Mouse (Mus musculus): Measurements from ENCODE around the gene Slc38a11.

The Slc38a11 gene

DNA sequence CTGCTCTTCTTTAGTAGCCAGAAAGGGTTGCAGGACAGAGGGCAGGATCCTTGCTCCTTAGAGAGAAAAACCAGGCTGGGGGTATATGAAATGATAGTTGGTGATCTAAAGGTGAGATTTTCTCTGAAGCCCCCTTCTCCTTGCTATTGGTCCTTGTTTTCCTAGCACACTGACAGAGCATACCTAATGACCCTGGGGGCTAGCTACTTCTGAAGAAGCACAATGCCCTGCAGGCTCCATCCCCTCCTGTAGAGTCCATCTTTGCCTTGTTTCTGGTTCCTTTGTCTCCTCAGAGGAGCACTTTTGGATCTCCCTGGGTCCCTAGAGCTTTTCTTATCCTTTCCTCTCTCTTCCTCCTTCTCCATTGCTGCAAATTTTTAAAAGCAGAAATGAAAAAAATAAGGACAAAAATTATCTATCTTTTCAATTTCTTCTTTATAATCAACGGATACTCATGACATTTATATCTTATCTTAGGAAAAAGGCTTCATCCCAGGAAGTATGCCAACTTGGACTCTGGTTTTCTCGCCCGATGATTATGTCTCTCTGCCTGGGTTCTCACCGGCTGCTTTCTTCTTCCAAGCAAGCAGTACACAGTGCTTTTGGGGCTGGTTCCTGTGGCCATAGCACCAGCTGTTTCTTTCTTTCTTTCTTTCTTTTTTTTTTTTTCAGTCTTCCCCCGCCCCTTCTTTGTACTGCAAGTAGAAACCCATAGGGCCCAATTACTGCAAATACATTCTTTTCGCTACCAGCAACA lies 41.7 kb downstream of the Slc38a11 start:
- DNase-seq: no peak

DNA sequence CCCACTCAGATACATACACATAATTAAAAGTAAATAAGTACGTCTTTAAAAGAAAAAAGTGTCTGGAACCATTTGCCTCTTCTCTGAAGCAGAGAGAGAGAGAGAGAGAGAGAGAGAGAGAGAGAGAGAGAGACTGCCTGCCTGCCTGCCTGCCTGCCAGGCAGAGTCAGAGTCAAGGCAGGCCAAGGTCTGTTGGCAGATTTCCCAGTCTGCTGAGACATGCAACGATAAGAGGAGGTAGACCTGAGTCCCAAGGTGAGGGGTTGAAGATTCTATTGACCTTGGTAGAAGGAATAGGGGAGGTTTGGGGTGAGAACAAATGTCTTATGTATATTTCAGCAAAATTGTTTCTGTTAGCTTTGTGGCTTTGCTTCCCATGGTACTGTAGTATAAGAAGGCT lies 42.9 kb downstream of the Slc38a11 start:
- no peak for DNase-seq

DNA sequence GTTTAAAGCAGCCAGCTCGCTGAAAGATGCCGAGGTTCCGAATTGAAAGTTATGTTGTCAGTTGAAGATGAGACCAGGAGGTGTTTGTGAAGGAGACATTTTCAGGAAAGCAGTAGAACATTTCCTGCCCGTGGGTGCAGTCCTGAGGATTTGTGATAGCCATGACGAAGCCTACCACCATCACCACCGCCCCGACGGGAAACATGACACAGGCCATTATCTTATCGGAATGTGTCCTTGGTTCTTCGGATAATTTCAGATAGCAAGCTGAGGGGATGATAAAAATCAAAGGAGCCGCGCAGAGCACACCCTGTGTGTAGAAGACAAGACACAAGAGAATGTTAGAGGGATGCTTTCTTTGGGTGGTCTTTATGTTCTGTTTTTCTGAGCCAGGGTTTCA lies 47.1 kb downstream of the Slc38a11 start:
- DNase-seq: no peak

DNA sequence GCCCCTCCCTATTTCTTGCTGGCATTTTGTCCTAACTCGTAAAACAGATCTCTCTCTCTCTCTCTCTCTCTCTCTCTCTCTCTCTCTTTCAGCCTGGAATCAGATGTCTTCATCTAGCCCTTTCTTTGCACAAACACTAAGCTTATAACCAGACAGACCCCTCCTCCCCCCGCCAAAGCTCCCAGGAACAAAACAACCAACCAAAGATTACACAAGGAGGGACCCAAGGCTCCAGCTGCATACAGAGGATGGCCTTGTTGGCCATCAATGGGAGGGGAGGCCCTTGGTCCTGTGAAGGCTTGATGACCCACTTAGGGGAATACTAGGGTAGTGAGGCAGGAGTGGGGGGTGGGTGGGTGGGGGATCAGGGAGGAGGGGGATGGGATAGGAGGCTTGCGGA lies 52.6 kb downstream of the Slc38a11 start:
- no peak for DNase-seq

DNA sequence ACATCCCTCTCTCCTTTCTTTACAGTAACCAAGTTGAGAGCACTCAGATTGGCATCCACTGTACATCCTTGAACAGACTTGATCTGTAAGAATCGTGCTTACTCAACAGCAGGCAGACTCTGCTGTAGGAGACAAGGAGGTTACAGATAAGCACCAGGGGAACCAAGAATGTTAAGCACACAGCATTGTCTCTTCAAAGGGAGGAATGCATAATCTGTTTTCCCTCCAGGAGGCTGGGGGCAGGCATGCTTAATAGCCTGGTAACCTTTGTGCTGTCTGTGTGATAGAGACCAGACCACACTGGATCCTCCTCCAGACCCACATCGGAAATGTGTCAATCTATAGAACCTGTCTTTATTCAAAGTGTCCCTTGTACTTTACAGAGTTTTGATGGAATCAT lies 67.3 kb downstream of the Slc38a11 start:
- DNase-seq: no peak

DNA sequence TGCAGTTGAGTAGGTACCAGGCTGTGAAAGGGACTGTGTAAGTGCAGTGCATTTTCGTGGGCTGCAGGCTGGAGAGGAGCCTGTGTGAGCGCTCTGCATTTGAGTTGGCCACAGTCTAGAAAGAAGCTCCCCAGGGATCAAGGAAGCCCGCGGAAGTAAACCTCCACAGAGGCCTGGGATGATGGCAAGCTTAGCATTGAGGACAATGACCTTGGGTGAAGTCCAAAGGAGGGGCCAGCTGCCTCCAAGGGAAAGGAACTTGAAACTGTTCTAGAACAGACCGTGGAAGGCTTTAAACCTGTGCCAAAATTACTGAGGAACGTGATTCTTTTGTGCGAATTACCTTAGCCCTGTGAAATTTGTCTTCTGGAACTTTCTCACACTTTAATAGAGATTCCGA lies 69.7 kb downstream of the Slc38a11 start:
- DNase-seq: no peak

DNA sequence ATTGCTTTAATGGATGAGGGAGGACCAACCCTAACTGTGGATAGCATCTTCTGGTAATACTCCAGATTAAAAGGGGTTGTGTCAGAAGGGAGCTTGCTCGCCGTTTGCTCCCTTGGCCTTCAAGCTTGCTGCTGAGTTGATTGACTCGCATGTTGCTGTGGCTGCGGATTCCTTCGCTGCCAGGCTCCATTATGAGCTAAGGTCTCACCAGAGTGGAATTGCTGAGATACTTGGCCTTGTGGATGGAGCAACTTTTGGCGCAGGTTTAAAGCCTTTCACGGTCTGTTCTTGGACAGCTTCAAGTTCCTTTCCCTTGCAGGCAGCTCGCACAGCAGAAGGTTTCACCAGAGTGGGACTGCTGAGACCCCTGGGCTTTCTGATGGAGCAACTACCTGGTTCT lies 70.4 kb downstream of the Slc38a11 start:
- no peak for DNase-seq

DNA sequence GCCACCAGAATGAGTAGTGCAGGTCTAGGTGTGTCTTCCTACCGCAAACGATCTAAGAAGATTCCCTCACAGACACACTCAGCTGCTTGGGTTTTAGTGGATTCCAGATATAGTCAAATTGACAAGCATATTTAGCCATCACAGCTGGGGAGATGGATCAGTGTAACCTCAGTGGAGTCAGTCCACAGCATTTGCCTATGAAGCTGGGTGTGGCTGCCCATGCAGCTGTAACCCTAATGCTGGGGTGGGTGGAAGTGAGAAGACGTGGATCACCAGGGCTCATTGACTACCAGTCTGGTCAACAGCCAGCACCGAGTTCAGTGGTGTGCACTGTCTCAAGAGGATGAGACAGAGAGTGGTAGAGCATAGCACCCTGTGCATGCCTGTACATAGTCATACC lies 74.1 kb downstream of the Slc38a11 start:
- DNase-seq: no peak

DNA sequence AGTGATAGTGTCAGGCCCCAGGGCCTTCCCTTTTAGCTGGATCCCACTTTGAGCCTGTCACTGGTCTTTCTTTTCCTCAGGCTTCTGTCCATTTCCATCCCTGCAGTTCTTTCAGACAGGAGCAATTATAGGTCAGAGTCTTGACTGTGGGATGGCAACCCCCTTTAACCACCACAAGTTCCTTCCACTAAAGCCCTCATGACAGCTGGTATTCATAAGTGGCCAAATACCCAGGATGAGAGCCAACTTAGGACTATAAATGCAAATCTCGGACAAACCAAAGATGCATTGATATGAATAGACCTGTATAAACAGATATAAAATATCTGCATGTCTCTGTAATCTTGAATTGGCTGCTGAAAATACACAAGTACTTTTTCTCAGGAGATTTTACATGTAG lies 75.1 kb downstream of the Slc38a11 start:
- DNase-seq: no peak

DNA sequence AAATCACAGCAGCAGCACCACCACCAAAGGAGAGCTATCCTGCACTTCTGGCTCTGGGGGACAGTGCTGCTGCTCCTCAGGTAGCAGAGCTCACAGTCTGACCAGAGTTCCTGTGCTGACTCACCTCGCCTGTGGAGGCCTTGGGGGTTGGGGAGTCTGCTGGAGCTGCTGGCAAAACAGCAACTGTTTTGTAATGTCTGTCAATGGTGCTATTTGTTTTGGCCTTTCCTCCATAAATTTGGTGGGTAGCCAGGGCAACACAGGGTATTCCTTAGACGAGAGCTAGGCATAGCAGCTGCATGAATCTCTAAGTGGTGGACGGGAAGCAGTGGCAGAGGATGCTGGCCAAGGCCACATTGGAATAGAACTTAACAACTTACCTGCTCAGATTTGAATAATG lies 78.5 kb downstream of the Slc38a11 start:
- no peak for DNase-seq

DNA sequence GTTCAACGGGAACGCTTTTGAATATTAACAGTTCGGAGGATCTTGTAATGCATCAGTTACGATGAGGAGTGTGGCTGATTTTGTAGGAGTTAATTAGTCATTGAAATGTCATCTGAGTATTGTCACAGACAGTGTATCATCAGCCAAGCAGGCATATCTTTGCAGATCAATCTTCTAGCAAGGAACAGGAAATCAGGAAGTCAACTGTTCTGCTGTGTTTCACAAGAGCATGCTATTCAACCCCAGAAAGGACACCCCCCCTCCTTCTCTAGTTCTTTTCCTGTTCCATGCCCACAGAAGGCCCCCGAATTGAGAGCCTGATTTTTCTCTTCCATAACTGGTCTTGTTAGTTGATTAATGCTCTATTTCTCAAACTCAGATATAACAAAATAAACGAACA lies 80.9 kb downstream of the Slc38a11 start:
- DNase-seq: no peak

DNA sequence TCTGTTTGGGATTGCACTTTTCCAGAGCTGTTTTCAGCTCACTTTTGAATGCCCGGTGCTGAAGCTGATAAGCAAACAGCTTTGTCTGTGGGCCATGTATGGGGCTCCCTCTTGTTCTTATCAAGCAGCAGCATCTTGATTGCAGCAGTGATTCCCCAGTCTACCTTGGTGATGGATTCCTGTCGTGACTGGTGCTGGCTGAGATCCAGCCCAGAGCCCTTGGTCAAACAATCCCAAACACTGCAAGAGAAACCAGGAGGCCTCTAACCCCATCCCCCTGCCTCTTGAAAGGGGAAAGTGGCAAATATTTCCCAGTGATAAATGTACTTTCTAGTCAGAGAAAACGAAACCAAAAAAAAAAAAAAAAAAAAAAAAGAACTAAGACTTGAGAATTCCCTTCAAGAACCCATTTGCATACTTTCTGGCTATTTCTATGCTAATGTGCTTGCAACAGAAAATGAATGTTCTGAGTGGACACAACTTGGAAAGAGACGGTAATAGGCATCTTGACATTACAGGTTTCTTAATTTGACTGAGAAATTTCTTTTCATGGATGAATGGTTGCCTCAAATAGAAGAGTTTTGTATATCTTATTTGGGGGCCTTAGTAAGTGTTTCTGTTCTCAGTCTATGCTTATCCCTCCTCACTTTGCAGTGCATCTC lies 84.7 kb downstream of the Slc38a11 start:
- DNase-seq: no peak

DNA sequence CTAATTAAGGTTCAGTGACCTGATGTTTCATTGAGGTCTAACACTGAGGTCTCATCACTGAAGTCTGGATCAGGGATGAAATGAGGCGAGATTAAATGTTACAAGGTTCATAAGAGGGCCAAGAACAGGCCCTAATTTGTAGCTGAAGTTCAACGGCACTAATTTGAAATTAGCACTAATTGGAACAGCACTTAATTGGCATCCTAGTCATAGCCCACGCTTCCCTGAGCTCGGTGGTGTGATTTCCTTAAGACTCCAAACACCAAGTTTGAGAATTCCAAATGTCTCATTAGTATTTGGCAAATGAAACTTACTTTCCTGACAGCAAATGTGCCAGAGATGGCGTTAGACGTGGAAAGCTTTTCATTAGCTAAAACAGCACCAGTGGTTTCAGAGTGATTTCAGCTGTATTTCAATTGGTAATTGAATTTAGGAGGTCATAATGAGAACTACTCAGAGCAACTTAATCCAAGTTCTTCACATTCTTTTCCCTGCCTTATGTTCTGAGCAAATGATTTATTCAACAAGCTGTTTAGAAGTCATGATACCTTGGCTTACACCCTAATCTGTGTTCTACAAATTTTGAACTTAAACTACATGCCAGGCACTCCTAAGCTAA lies 88.3 kb downstream of the Slc38a11 start:
- no peak for DNase-seq

DNA sequence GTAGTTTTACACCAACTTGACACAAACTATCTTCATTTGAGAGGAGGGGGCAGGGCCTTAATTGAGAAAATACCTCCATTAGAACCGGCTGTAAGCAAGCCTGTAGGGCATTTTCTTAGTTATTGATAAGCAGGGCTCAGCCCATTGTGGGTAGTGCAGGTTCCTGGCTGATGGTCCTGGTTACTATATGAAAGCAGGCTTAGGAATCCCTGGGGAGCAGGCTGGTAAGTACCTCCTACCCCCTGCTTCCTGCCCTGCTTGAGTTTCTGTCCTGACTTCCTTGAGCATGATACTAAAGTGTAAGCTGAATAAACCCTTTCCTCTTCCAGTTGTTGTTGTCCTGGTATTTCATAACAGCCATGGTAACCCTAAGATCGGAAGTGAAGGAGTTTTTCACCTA lies 89.9 kb downstream of the Slc38a11 start:
- no peak for DNase-seq

DNA sequence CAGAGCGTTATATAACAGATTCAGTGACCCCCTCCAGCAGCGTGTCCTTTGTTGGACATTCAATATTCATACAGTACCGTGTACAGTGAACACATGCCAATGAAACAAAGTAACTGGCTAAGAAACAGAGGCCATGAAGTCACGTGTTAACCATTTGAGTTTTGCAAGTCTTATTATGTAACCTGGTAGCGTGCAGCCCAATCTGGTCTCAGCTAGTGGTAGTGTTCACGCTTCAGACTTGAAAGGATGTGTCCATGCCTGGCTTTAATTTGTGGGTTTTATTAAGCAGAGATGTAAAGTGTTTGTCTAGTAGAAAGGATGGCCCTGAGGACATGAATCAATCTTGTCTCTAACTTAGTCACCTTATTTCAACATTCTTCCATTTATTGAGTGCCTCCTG lies 95.1 kb downstream of the Slc38a11 start:
- DNase-seq: no peak

DNA sequence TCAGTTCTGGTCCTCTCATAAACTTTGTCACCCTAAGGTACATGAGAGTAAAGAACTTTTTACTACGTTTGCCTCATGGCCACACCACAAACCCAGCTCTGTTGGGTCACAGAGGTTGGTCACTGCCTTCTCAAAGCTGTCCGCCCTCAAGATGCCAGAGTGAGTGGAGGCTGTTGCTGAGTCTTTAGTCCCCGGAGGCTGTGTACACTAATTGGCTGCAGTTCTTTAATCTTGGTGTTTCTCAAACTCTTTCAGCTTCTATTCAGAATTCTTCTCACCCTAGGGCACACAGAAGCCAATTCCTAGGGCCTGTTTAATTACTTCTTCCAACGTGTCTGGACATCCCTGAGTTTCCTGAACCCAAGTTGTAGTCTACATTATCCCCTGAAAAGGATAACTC lies 96.0 kb downstream of the Slc38a11 start:
- no peak for DNase-seq

DNA sequence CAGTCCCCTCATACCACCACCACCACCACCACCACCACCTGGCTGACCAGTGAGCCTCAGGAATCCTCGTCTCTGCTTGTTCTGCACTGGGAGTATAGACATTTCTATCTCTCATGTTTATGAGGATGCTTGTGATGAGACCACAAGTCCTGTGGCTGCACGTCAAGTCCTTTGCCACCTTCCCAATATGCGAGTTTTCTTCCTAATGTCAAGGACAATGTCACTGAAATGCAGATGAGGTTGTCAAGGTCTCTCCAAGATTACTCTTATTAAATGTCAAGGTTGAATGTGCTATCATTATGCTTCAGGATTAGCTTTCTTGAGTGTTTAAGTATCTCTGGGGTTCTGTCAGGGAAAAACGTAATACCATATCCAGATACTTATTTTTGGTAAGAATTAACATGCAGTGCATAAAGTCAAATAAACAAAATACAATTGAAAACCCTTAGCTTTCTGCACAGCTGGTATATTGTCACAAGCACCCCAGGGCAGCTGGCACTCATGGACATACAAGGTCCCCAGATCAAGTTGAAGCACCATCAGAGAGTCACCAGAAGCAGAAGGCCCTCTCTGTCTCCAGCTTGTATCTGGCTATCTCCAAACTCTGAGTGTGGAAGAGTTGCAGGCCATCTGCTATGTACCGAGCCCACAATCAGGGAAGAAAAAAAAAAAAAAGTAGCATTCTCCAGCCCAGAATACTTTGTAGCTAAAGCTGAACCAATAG lies 97.1 kb downstream of the Slc38a11 start:
- no peak for DNase-seq

Data from cerebellum, adult 11-12 months (tissue).